Mouse (Mus musculus): ENCODE results near the gene Dusp10. TPM values are rescaled to one million over a fixed set of nuclear protein-coding genes. Genes with fewer than 3 reads are reported as not detected.

Gene Dusp10
- total RNA-seq, 4 experiments from 2014 or later: 5.5 to 7.1 (median 6.2) TPM

- no peak for DNase-seq (ENCODE audit: low spot score in 2 of 2)
Observed at GRCm38 (mm10) chr1:184100414-184100813, 87.3 kb downstream of the Dusp10 start.

DNA sequence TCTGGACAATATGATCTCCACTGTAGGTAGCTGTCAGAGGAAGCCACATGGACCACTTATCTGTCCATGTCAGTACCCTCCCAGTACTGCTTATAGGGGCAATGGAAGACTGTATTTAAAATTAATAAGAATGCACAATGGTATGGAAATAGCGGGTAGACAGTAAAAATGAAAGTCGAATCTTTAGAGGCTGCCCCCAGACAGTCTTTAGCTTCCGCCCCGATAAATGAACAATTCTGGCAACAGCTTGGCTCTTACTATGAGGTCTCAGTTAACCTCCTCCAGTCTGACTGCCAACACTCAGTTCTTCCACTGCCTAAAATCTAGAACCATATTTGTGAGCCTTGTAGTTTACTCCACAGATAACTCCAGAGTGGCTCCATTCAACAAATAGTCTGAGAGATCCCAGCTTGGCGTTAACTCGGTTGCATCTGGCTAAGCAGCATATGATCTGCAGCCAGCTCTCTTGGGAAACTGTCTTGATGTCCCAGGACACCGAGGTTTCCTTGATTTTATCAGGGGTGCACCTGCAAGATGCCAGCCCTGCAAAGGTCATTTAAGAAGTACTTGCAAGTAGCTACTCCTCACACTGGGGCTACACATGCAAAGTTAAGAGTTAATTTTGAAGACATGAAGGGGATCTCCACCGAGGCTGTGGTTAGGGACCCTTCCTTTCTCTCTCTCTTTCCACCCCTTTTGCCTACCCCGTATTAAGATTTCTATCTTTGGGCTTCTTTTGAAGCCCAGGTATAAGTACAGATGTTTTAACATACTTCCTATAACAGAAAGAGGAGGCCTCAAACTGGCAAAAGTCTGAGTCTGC lies 88.0 kb downstream of the Dusp10 start:
- no peak for DNase-seq (ENCODE audit: low spot score in 2 of 2)

GRCm38 (mm10) chr1:184101750-184102046 lies 88.6 kb downstream of the Dusp10 start:
- no peak for DNase-seq (ENCODE audit: low spot score in 2 of 2)

DNA sequence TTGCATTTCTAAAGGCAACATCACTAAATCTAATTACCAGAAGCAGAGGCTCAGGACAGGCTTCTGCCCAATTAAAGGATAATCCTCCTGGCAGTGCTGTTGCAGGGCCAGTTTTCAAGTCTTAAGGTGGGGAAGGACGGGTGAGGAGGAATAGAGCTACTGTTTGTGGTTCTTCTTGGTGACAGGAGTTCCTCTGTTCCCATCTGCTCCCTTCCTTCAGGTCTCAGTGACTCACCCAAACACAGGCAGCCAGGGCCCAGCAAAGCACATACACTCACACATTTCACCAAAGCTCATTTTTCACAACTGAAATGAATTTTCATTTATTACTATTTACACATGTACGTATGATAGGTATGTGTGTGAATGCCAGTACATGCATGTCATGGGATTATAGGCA lies 93.7 kb downstream of the Dusp10 start:
- no peak for DNase-seq (ENCODE audit: low spot score in 2 of 2)

GRCm38 (mm10) chr1:184107448-184107847 lies 94.3 kb downstream of the Dusp10 start:
- DNase-seq (ENCODE audit: low spot score in 2 of 2): no peak

DNA sequence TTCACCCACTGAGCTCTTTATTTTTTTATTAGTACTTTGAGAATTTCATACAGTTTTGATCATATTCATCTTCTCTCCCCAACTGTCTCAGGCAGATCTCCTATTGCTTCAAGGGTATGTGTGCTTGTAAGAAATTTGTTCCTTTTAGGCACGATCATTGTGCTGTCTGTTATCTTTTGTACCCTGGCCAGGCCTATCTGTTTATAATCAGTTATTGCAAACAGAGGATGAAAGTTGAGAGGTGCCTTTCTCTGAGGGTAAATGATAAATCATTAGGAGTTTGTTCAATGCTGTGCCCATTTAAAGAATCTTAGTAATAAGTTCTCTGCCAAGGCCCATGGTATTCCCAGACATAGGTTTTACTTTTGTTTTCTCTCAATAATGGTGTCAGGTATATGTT lies 95.2 kb downstream of the Dusp10 start:
- no peak for DNase-seq (ENCODE audit: low spot score in 2 of 2)

GRCm38 (mm10) chr1:184117586-184117985 lies 104.5 kb downstream of the Dusp10 start:
- no peak for DNase-seq (ENCODE audit: low spot score in 2 of 2)

DNA sequence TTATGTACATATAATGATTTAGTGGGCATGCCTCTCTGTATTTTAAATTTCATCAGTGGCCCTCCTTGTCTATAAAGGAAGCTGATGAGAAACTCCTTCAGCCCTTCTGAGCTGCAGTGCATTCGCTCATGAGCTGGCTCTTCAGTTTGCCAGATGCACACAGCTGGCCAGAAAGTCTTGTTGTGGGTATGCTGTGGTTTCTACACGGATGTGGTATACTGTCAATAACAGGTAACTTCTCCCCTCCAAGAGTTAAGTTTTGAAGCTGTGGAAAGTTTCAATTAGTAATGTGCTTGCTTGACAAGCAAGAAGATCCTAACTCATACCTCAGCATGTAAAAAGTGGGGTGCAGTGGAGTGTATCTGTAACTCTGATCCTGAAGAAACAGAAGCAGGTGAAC lies 104.9 kb downstream of the Dusp10 start:
- DNase-seq (ENCODE audit: low spot score in 2 of 2): no peak

DNA sequence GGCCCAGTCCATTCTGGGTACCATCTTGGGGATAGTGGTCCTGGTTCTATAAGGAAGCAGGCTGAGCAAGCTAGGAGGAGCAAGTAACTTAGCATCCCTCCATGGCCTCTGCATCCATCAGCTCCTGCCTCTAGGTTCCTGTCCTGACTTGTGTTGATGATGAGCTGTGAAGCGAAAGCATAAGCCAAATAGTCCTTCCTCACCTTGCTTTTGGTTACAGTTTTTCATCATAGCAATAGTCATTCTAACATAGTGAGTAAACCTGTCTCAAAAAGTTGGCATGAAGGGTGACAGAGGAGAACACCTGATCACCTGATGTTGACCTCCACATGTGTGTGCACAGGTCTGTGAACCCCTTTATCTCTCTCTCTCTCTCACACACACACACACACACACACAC lies 105.5 kb downstream of the Dusp10 start:
- DNase-seq (ENCODE audit: low spot score in 2 of 2): no peak

Other genes with a start within 250 kb of the Dusp10 start
- under 1 TPM in 2 of 4 experiments, not detected in 2; 0.37 to 0.39 TPM for gene 1700056E22Rik, start 21.0 kb downstream of the Dusp10 start, total RNA-seq (2022)